Mouse (Mus musculus): ENCODE results near the gene Gm17455. TPM values are rescaled to one million over a fixed set of nuclear protein-coding genes. Genes with fewer than 3 reads are reported as not detected.

Gm17455 gene
- 0.96 and 2.6 TPM in 2 replicates for polyA plus RNA-seq (2016; fragmentation: Nextera tagmentation; extraction: Ambion mirVana)

GRCm38 (mm10) chr10:60399449-60399848 is at the start of gene Gm17455:
Gene Gm17455, plus strand, starts transcription at chr10:60399726.
- Histone ChIP-seq H3K9me3 (no peaks in the 10 kb centered on the region), H3K27me3 (replicated peaks; ENCODE audit: low read depth, poor library complexity, severe bottlenecking) (no peaks in the 10 kb centered on the region), H3K27ac (replicated peaks) (peak within 1 kb of the TSS; percentile 67), H3K4me3 (no peak within 1 kb of the TSS), H3K4me1 (peaks cover 16% of the 10 kb centered on the region), H3K36me3 (replicated peaks) (no peaks in the 10 kb centered on the region)
- WGBS = 53% methylated on average over 7 of the region's 7 CpGs
- peak; percentile 12 for DNase-seq (ENCODE audit: low spot score)

GRCm38 (mm10) chr10:60350077-60350804 is 49.3 kb upstream of the Gm17455 start:
- Histone ChIP-seq H3K27me3 (replicated peaks; ENCODE audit: low read depth, poor library complexity, severe bottlenecking) (peaks cover 33% of the 10 kb centered on the region), H3K36me3 (replicated peaks) (no peaks in the 10 kb centered on the region), H3K27ac (replicated peaks) (peak overlapping the region; percentile 65), H3K9me3 (no peaks in the 10 kb centered on the region), H3K4me3 (no peak overlapping the region; the same call in 1 of the 2 replicates), H3K4me1 (peaks cover 90% of the 10 kb centered on the region)
- 53% methylated on average over 5 of the region's 5 CpGs for WGBS
- no peak for DNase-seq (ENCODE audit: low spot score)

- Histone ChIP-seq H3K4me3 (no peak overlapping the region; the same call in 1 of the 2 replicates), H3K4me1 (peaks cover 94% of the 10 kb centered on the region), H3K36me3 (replicated peaks) (no peaks in the 10 kb centered on the region), H3K27ac (replicated peaks) (peak overlapping the region; percentile 81), H3K9me3 (no peaks in the 10 kb centered on the region), H3K27me3 (replicated peaks; ENCODE audit: low read depth, poor library complexity, severe bottlenecking) (peaks cover 32% of the 10 kb centered on the region)
- WGBS = 41% methylated on average over 3 of the region's 3 CpGs
- peak; percentile 87 for DNase-seq (ENCODE audit: low spot score)
Observed at GRCm38 (mm10) chr10:60350805-60351167, 48.7 kb upstream of the Gm17455 start.

- H3K4me3 ChIP-seq = 0 out of 2 replicates have a peak overlapping the region, but pooled peaks have one; percentile 3
- no peaks in the 10 kb centered on the region for H3K9me3 ChIP-seq
- H3K4me1 ChIP-seq = peaks cover 91% of the 10 kb centered on the region
- WGBS = 13% methylated on average over 3 of the region's 3 CpGs
- no peak for DNase-seq (ENCODE audit: low spot score)
- peaks cover 27% of the 10 kb centered on the region for H3K27me3 ChIP-seq (replicated peaks; ENCODE audit: low read depth, poor library complexity, severe bottlenecking)
- H3K36me3 ChIP-seq (replicated peaks) = no peaks in the 10 kb centered on the region
- peak overlapping the region; percentile 81 for H3K27ac ChIP-seq (replicated peaks)
Observed at GRCm38 (mm10) chr10:60351248-60351647, 48.3 kb upstream of the Gm17455 start.

GRCm38 (mm10) chr10:60351761-60352455 is 47.6 kb upstream of the Gm17455 start:
- DNase-seq (ENCODE audit: low spot score) = peak; percentile 69
- Histone ChIP-seq H3K27me3 (replicated peaks; ENCODE audit: low read depth, poor library complexity, severe bottlenecking) (peaks cover 23% of the 10 kb centered on the region), H3K4me1 (peaks cover 85% of the 10 kb centered on the region), H3K36me3 (replicated peaks) (no peaks in the 10 kb centered on the region), H3K27ac (replicated peaks) (peak overlapping the region; percentile 81), H3K9me3 (no peaks in the 10 kb centered on the region), H3K4me3 (0 out of 2 replicates have a peak overlapping the region, but pooled peaks have one; percentile 3)
- WGBS = 18% methylated on average over 7 of the region's 7 CpGs

- DNase-seq (ENCODE audit: low spot score) = no peak
- no peak overlapping the region for H3K4me3 ChIP-seq
- H3K9me3 ChIP-seq = no peaks in the 10 kb centered on the region
- H3K4me1 ChIP-seq = peaks cover 79% of the 10 kb centered on the region
- peak overlapping the region; percentile 72 for H3K27ac ChIP-seq (replicated peaks)
- peaks cover 7% of the 10 kb centered on the region for H3K27me3 ChIP-seq (replicated peaks; ENCODE audit: low read depth, poor library complexity, severe bottlenecking)
- WGBS = 61% methylated on average over 5 of the region's 5 CpGs
- no peaks in the 10 kb centered on the region for H3K36me3 ChIP-seq (replicated peaks)
Observed at GRCm38 (mm10) chr10:60353241-60354002, 46.1 kb upstream of the Gm17455 start.

GRCm38 (mm10) chr10:60354003-60354325 is 45.6 kb upstream of the Gm17455 start:
- no peaks in the 10 kb centered on the region for H3K36me3 ChIP-seq (replicated peaks)
- no peak for DNase-seq (ENCODE audit: low spot score)
- peaks cover 2% of the 10 kb centered on the region; the same call in 1 of the 2 replicates for H3K27me3 ChIP-seq (replicated peaks; ENCODE audit: low read depth, poor library complexity, severe bottlenecking)
- H3K4me1 ChIP-seq = peaks cover 78% of the 10 kb centered on the region
- peak overlapping the region; percentile 72 for H3K27ac ChIP-seq (replicated peaks)
- H3K4me3 ChIP-seq = no peak overlapping the region
- H3K9me3 ChIP-seq = no peaks in the 10 kb centered on the region
- WGBS = 87% methylated on average over 4 of the region's 4 CpGs

- H3K4me1 ChIP-seq = peaks cover 68% of the 10 kb centered on the region
- DNase-seq (ENCODE audit: low spot score) = no peak
- WGBS = 69% methylated on average over 11 of the region's 11 CpGs
- H3K9me3 ChIP-seq = no peaks in the 10 kb centered on the region
- H3K36me3 ChIP-seq (replicated peaks) = no peaks in the 10 kb centered on the region
- no peaks in the 10 kb centered on the region for H3K27me3 ChIP-seq (replicated peaks; ENCODE audit: low read depth, poor library complexity, severe bottlenecking)
- peak overlapping the region; percentile 72 for H3K27ac ChIP-seq (replicated peaks)
- H3K4me3 ChIP-seq = no peak overlapping the region
Observed at GRCm38 (mm10) chr10:60354881-60355677, 44.4 kb upstream of the Gm17455 start.

- Histone ChIP-seq H3K4me3 (no peak overlapping the region), H3K27me3 (replicated peaks; ENCODE audit: low read depth, poor library complexity, severe bottlenecking) (no peaks in the 10 kb centered on the region), H3K27ac (replicated peaks) (0 out of 2 replicates have a peak overlapping the region, but pooled peaks have one; percentile 7), H3K36me3 (replicated peaks) (no peaks in the 10 kb centered on the region), H3K4me1 (peaks cover 58% of the 10 kb centered on the region), H3K9me3 (no peaks in the 10 kb centered on the region)
- DNase-seq (ENCODE audit: low spot score) = no peak
- WGBS = 85% methylated on average over 4 of the region's 4 CpGs
Observed at GRCm38 (mm10) chr10:60357441-60357840, 42.1 kb upstream of the Gm17455 start.

GRCm38 (mm10) chr10:60357901-60358300 is 41.6 kb upstream of the Gm17455 start:
- 92% methylated on average over 14 of the region's 14 CpGs for WGBS
- no peaks in the 10 kb centered on the region for H3K36me3 ChIP-seq (replicated peaks)
- H3K4me3 ChIP-seq = no peak overlapping the region

GRCm38 (mm10) chr10:60358776-60359175 is 40.8 kb upstream of the Gm17455 start:
- Histone ChIP-seq H3K36me3 (replicated peaks) (no peaks in the 10 kb centered on the region), H3K9me3 (no peaks in the 10 kb centered on the region), H3K4me3 (no peak overlapping the region), H3K27ac (replicated peaks) (peak overlapping the region; percentile 44), H3K4me1 (peaks cover 50% of the 10 kb centered on the region), H3K27me3 (replicated peaks; ENCODE audit: low read depth, poor library complexity, severe bottlenecking) (no peaks in the 10 kb centered on the region)
- WGBS = 27% methylated on average over 4 of the region's 4 CpGs
- DNase-seq (ENCODE audit: low spot score) = no peak

More at GRCm38 (mm10) chr10:60357901-60358300, 41.6 kb upstream of the Gm17455 start:
- peaks cover 55% of the 10 kb centered on the region for H3K4me1 ChIP-seq
- no peaks in the 10 kb centered on the region for H3K27me3 ChIP-seq (replicated peaks; ENCODE audit: low read depth, poor library complexity, severe bottlenecking)
- no peak for DNase-seq (ENCODE audit: low spot score)
- 0 out of 2 replicates have a peak overlapping the region, but pooled peaks have one; percentile 7 for H3K27ac ChIP-seq (replicated peaks)
- no peaks in the 10 kb centered on the region for H3K9me3 ChIP-seq

All from embryonic facial prominence, embryonic 10.5 days (tissue).